Mouse (Mus musculus) urinary bladder, adult 2 months (tissue): ENCODE measurements around the gene Magi2. TPM values are rescaled to one million over a fixed set of nuclear protein-coding genes. Genes with fewer than 3 reads are reported as not detected.

ENCODE experiments used
- DNase-seq: peaks from one replicate; pipeline ENCODE4 v3.0.0; 2022; ENCODE audit warnings: low spot score
- polyA plus RNA-seq: library from polyadenylated mRNA; depleted of rRNA; stranded (reverse); fragments of >200 nt; gene quantifications from 2 replicates; pipeline ENCODE4 v1.2.3, GENCODE M21; 2012

The Magi2 gene
- polyA plus RNA-seq, 1 experiment: 1.8 TPM

GRCm38 (mm10) chr5:20363216-20363615, 1136.4 kb downstream of the Magi2 start:
- no peak for DNase-seq

GRCm38 (mm10) chr5:20373586-20373985, 1146.8 kb downstream of the Magi2 start:
- no peak for DNase-seq

GRCm38 (mm10) chr5:20378071-20378800, 1151.4 kb downstream of the Magi2 start:
- no peak for DNase-seq

GRCm38 (mm10) chr5:20404533-20404932, 1177.7 kb downstream of the Magi2 start:
- DNase-seq: no peak

GRCm38 (mm10) chr5:20406626-20407025, 1179.8 kb downstream of the Magi2 start:
- DNase-seq: no peak

GRCm38 (mm10) chr5:20415320-20415719, 1188.5 kb downstream of the Magi2 start:
- no peak for DNase-seq

GRCm38 (mm10) chr5:20417348-20417747, 1190.5 kb downstream of the Magi2 start:
- no peak for DNase-seq

GRCm38 (mm10) chr5:20432148-20432813, 1205.4 kb downstream of the Magi2 start:
- DNase-seq: no peak

- no peak for DNase-seq
These were observed 1219.8 kb downstream of the Magi2 start for GRCm38 (mm10) chr5:20446471-20447174.

GRCm38 (mm10) chr5:20456106-20456505, 1229.3 kb downstream of the Magi2 start:
- no peak for DNase-seq

- DNase-seq: no peak
These were observed 1231.1 kb downstream of the Magi2 start for GRCm38 (mm10) chr5:20457742-20458510.

- no peak for DNase-seq
These were observed 1234.9 kb downstream of the Magi2 start for GRCm38 (mm10) chr5:20461709-20462108.

GRCm38 (mm10) chr5:20462376-20462775, 1235.5 kb downstream of the Magi2 start:
- DNase-seq: no peak

- DNase-seq: no peak
These were observed 1242.9 kb downstream of the Magi2 start for GRCm38 (mm10) chr5:20469721-20470120.

GRCm38 (mm10) chr5:20470466-20470865, 1243.6 kb downstream of the Magi2 start:
- DNase-seq: no peak

- DNase-seq: no peak
These were observed 1257.7 kb downstream of the Magi2 start for GRCm38 (mm10) chr5:20484505-20484904.

GRCm38 (mm10) chr5:20491911-20492310, 1265.1 kb downstream of the Magi2 start:
- no peak for DNase-seq

- no peak for DNase-seq
These were observed 1265.8 kb downstream of the Magi2 start for GRCm38 (mm10) chr5:20492679-20493078.

- no peak for DNase-seq
These were observed 1267.2 kb downstream of the Magi2 start for GRCm38 (mm10) chr5:20494010-20494409.

GRCm38 (mm10) chr5:20496924-20497323, 1270.1 kb downstream of the Magi2 start:
- no peak for DNase-seq

GRCm38 (mm10) chr5:20499031-20499600, 1272.3 kb downstream of the Magi2 start:
- no peak for DNase-seq

GRCm38 (mm10) chr5:20508609-20509008, 1281.8 kb downstream of the Magi2 start:
- DNase-seq: no peak
